Mouse (Mus musculus) lung, adult 2 months (tissue): Measurements from ENCODE around the gene Speer4b.

ENCODE experiments used
- CTCF ChIP-seq: fragments of 200-500 bp; IDR thresholded peaks from 2 replicates; pipeline ENCODE4 v1.5.1; 2011; ENCODE audit warnings: mild to moderate bottlenecking, low read length, control low read depth; ENCODE audit not compliant: insufficient read depth
- POLR2A ChIP-seq: fragments of 200-500 bp; IDR thresholded peaks from 2 replicates; pipeline ENCODE4 v1.6.1; 2011; ENCODE audit warnings: low read depth, mild to moderate bottlenecking, control low read depth, low read length, borderline replicate concordance; ENCODE audit errors: extremely low read depth

DNA sequence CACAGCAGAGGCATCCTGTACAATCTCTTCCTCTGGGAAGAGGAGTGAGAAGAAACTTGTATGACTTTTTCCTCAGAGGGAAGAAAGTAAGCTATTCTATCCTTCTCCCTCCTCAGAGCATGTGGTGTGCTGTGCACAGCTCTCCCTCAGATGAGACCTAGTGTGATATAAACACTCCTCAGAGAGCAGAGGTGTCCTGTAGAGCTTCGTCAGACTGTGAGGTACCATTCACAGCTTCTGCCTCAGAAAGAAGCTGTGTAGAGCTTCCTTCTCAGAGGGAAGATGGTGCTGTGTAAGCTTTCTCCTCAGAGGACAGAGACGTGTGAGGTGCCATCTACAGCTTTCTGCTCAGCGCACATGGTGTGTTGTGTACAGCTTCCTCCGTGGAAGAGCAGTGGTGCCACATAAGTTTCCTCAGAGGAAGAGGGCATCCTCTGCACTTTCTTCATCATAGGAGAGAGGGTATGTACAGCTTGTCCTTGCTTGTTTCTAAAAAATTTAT, 26.2 kb downstream of the Speer4b start:
- TF ChIP-seq CTCF = no peak
- no peak for TF ChIP-seq POLR2A
